ENCODE assay signal across 15 mouse cellular contexts in the genomic region with DNA sequence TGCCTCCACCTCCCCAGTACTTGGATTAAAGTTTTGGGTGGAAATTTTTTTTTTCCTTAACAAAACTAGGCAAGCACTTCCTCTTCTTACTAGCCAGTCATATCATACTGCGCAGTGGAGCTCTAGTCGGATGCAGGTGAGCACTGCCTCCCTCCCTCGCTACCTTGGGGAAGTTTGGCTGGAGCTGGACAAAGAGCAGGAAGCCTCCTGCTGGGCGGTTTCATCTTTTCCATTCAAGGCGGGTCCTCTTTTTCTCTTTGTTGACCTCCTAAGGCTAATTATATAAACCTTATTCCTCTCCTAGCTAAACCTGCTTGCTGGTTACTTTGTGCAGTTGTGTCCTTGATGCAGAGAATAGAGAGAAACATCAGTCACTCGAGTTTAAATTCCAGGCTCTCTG.
"Had no signal": no experiment of that assay in that cellular context is flagged by ENCODE, and none has a peak within 500 bp of the region (broad histone marks: within the 10 kb centered on the region; RNA-seq: fewer than 3 reads in every experiment).

No protein-coding gene starts in this region.

- H3K9ac ChIP-seq: lung, embryonic 14.5 days; midbrain, embryonic 12.5 days; neural tube, embryonic 13.5 days; neural tube, embryonic 15.5 days had no signal

- H3K27ac ChIP-seq: midbrain, embryonic 10.5 days; midbrain, embryonic 12.5 days; neural tube, embryonic 13.5 days; neural tube, embryonic 15.5 days had no signal

- ATAC-seq: midbrain, embryonic 16.5 days had no signal

- H3K27me3 ChIP-seq: midbrain, embryonic 12.5 days; neural tube, embryonic 13.5 days; neural tube, embryonic 15.5 days had no signal

- H3K9me3 ChIP-seq: midbrain, embryonic 10.5 days; midbrain, embryonic 12.5 days; neural tube, embryonic 13.5 days; neural tube, embryonic 15.5 days had no signal

- H3K4me1 ChIP-seq: midbrain, embryonic 10.5 days; midbrain, embryonic 12.5 days; neural tube, embryonic 13.5 days; neural tube, embryonic 15.5 days had no signal

- H3K4me3 ChIP-seq: midbrain, embryonic 10.5 days; midbrain, embryonic 12.5 days; myocyte; neural tube, embryonic 13.5 days; neural tube, embryonic 15.5 days had no signal

- DNase-seq: lung, adult 18-20 months; lung, embryonic 14.5 days; lung, postnatal 14 days; lung, postnatal 4 days; midbrain, embryonic 14.5 days; right cerebral cortex, postnatal 14 days; thymus, adult 18-20 months; thymus, postnatal 14 days; thymus, postnatal 36 days had no signal

- H3K4me2 ChIP-seq: lung, embryonic 14.5 days; midbrain, embryonic 12.5 days; neural tube, embryonic 13.5 days; neural tube, embryonic 15.5 days had no signal
